Mouse (Mus musculus) hindbrain, postnatal 0 days (tissue): ENCODE measurements around the gene Slco2b1. TPM values are rescaled to one million over a fixed set of nuclear protein-coding genes. Genes with fewer than 3 reads are reported as not detected.
"Not testable (repeated sequence)": the region's sequence is repeated elsewhere in the genome, so short reads cannot be mapped to it uniquely, and the experiment has no call there.

Experiments used
- ATAC-seq: fragments of 200-750 bp; cut with Nextera tagmentation; 2 replicates; pipeline ENCODE4 v1.8.0; 2017; ENCODE audit warnings: mild to moderate bottlenecking, moderate TSS enrichment, moderate library complexity
- DNase-seq: peaks from one replicate; pipeline ENCODE4 v3.0.0-alpha.2; 2015; ENCODE audit warnings: low spot score
- H3K27ac ChIP-seq: fragments of 300-500 bp; sonication (generic); 2 replicates; pipeline ENCODE4 v1.5.1; 2014; ENCODE audit warnings: mild to moderate bottlenecking
- H3K27me3 ChIP-seq: fragments of 300-500 bp; sonication (generic); 2 replicates; pipeline ENCODE4 v1.6.1; 2014; ENCODE audit warnings: low read length, mixed read lengths; ENCODE audit not compliant: insufficient read depth
- H3K36me3 ChIP-seq: fragments of 300-500 bp; sonication (generic); 2 replicates; pipeline ENCODE4 v1.6.1; 2014; ENCODE audit warnings: low read length, mixed read lengths; ENCODE audit not compliant: insufficient read depth
- H3K4me1 ChIP-seq: fragments of 300-500 bp; sonication (generic); 2 replicates; pipeline ENCODE4 v1.6.1; 2014; ENCODE audit warnings: antibody characterized with exemption, low read length, mixed read lengths; ENCODE audit not compliant: insufficient read depth
- H3K4me2 ChIP-seq: fragments of 300-500 bp; sonication (generic); 2 replicates; pipeline ENCODE4 v1.6.1; 2014; ENCODE audit warnings: low read depth, mild to moderate bottlenecking, low read length, moderate library complexity, mixed read lengths
- H3K4me3 ChIP-seq: fragments of 300-500 bp; sonication (generic); 2 replicates; pipeline ENCODE4 v1.5.1; 2014; ENCODE audit warnings: low read length
- H3K9ac ChIP-seq: fragments of 300-500 bp; sonication (generic); replicated peaks from 2 replicates; pipeline ENCODE4 v1.6.1; 2014; ENCODE audit warnings: mild to moderate bottlenecking, low read length, moderate library complexity, mixed read lengths
- H3K9me3 ChIP-seq: fragments of 300-500 bp; sonication (generic); 2 replicates; pipeline ENCODE4 v1.6.1; 2016; ENCODE audit warnings: low read length, mixed read lengths
- CTCF ChIP-seq: IDR thresholded peaks from 2 replicates; pipeline ENCODE4 v1.5.1; 2016; ENCODE audit warnings: antibody characterized with exemption, control low read depth, low read depth
- WGBS: fragments of 180-500 bp; shearing (Covaris S2); extraction: QIAGEN DNeasy Blood & Tissue Kit; methylation state at CpG from one replicate; pipeline ENCODE4 v1.1.7; 2014; 5-methylcytosine and 5-hydroxymethylcytosine counted together
- polyA plus RNA-seq: library from polyadenylated mRNA; unstranded; fragments of >200 nt; fragmentation: Nextera tagmentation; extraction: Ambion mirVana; gene quantifications from 2 replicates; pipeline ENCODE4 v1.2.1, GENCODE M21; 2015
- total RNA-seq: library from RNA; depleted of rRNA; stranded (reverse); fragments of >200 nt; gene quantifications from 2 replicates; pipeline ENCODE4 v1.2.3, GENCODE M21; 2014

Slco2b1 gene
- total and polyA plus RNA-seq, 2 experiments from 2014 or later = 6.8 to 14.3 TPM

DNA sequence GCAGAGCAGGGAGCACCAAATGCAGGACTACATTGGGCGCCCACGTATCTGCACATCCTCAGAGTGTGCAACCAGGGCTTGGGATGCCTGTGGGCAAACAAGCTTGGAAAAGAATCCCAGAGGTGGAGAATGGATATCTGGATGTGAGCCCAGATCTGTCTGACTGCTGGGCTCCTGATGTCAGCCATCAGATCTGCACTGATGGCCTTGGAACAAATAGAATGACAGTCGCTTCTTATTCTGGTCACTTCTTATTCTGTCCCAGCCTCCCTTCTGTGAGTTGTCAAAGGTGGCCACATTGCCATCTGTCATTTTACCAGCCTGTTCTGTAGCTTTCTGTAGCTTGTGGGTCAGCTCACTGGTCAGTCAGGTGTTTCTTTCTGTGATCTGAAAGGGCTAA, 12.6 kb downstream of the Slco2b1 start:
- DNase-seq = no peak
- ATAC-seq = 0 out of 2 replicates have a peak, but pooled peaks have one; percentile 15
- Histone ChIP-seq H3K4me1 (peaks cover 2% of the 10 kb centered on the region; the same call in 1 of the 2 replicates), H3K27ac (0 out of 2 replicates have a peak overlapping the region, but pooled peaks have one; percentile 38), H3K4me3 (no peak overlapping the region), H3K27me3 (no peaks in the 10 kb centered on the region), H3K4me2 (no peak overlapping the region), H3K9ac (no peak overlapping the region), H3K9me3 (no peaks in the 10 kb centered on the region), H3K36me3 (no peaks in the 10 kb centered on the region)
- no peak for TF ChIP-seq CTCF
- WGBS = 68% methylated on average over 3 of the region's 3 CpGs

DNA sequence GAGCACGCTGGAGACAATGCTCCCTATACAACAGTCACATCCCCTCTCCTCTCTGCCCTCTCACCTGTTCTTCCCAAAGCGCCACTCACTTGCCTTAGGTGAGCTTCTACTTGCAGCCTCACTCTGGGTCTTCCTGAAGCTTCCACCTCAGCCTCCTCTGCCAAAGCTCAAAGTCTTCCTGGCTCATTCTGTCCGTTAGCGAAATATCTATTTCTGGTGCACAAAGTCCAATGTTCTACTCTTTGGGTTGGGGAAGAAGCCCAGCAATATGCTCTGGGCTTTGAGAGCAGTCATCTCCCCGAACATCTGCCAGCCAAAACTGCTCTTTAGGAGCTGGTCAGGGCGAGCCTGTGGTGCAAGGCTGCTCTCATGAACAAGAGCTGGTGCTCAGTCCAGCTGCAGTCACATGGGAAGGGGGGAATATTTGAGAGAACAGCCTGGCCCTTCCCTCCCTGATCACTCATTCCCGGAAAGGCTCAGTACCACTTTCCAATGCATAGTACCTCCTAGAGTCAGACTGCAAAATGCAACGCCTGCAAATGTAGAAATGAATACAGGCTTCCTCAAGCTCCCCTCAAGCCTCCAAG, 15.6 kb downstream of the Slco2b1 start:
- 88% methylated on average over 8 of the region's 8 CpGs for WGBS
- Histone ChIP-seq H3K4me3 (no peak overlapping the region), H3K27me3 (no peaks in the 10 kb centered on the region), H3K9ac (no peak overlapping the region), H3K9me3 (no peaks in the 10 kb centered on the region), H3K4me2 (no peak overlapping the region), H3K27ac (no peak overlapping the region), H3K36me3 (no peaks in the 10 kb centered on the region), H3K4me1 (peaks cover 7% of the 10 kb centered on the region; the same call in 1 of the 2 replicates)
- DNase-seq (no peak), ATAC-seq (no peak)
- no peak for TF ChIP-seq CTCF

DNA sequence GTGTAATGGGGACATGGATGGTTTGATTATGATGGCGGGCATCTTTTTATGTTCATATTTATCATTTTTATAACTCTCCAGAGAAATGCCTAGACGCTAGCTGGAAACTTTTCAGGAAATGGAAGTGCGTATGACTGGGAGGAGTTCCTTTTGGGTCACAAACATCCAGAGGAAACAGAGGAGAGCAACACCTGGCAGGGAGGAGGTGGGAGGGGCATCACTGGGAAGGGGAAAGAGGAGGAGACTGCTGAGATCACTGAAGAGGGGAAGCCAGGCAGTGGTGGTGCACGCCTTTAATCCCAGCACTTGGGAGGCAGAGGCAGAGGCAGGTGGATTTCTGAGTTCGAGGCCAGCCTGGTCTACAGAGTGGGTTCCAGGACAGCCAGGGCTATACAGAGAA, 16.7 kb downstream of the Slco2b1 start:
- not testable (repeated sequence) for H3K4me1 ChIP-seq, H3K9me3 ChIP-seq, H3K9ac ChIP-seq, H3K36me3 ChIP-seq, H3K4me2 ChIP-seq, ATAC-seq, H3K27ac ChIP-seq, H3K27me3 ChIP-seq, H3K4me3 ChIP-seq, DNase-seq
- WGBS = 82% methylated on average over 5 of the region's 5 CpGs

DNA sequence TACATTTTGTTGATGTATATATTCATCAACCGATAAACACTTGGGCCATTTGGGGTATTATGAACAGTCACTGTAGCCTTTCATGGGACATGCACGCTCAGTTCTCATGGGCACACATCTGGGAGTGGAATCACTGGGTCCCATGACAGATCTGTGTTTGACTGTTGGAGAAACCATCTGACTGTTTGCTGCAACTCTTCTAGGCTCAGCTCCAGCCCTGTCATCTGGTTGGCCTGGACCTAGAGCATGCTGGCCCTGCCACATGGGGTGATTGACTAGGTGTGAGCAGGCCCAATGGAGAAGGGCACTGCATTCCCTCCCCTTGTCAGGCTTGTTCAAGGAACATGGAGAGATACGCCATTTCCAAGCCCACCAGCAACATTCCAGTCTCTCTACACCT, 17.2 kb downstream of the Slco2b1 start:
- Histone ChIP-seq H3K9ac (no peak overlapping the region), H3K4me1 (peaks cover 7% of the 10 kb centered on the region; the same call in 1 of the 2 replicates), H3K27ac (no peak overlapping the region), H3K4me2 (no peak overlapping the region), H3K36me3 (no peaks in the 10 kb centered on the region), H3K27me3 (no peaks in the 10 kb centered on the region), H3K9me3 (no peaks in the 10 kb centered on the region), H3K4me3 (no peak overlapping the region)
- no peak for TF ChIP-seq CTCF
- 88% methylated on average over 3 of the region's 3 CpGs for WGBS
- ATAC-seq (no peak), DNase-seq (no peak)

DNA sequence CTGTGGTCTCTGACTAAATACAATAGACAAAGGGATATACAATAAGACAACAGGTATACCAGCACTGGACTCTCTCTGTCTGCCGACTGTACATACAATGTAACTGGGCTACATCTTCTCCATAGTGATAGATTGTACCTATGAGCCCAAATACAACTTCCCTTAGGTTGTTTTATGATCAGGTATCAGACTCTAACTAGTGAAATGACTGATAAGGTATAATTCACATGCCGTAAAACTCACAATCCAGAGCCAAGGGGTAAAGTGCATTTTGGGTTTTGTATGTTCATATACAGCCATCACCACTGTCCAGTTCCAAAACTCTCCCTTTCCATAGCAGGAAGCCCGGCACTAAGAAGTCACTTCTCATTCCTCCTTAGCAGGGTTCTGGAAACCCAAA, 17.8 kb downstream of the Slco2b1 start:
- no peaks in the 10 kb centered on the region for H3K9me3 ChIP-seq
- no peak for TF ChIP-seq CTCF
- no peak overlapping the region for H3K9ac ChIP-seq
- 0 out of 2 replicates have a peak, but pooled peaks cover 5% of the 10 kb centered on the region for H3K4me1 ChIP-seq
- H3K27ac ChIP-seq = no peak overlapping the region
- DNase-seq (no peak), ATAC-seq (no peak)
- no peak overlapping the region for H3K4me3 ChIP-seq
- 95% methylated on average over 3 of the region's 3 CpGs for WGBS
- H3K27me3 ChIP-seq = no peaks in the 10 kb centered on the region
- H3K36me3 ChIP-seq = no peaks in the 10 kb centered on the region
- H3K4me2 ChIP-seq = no peak overlapping the region

DNA sequence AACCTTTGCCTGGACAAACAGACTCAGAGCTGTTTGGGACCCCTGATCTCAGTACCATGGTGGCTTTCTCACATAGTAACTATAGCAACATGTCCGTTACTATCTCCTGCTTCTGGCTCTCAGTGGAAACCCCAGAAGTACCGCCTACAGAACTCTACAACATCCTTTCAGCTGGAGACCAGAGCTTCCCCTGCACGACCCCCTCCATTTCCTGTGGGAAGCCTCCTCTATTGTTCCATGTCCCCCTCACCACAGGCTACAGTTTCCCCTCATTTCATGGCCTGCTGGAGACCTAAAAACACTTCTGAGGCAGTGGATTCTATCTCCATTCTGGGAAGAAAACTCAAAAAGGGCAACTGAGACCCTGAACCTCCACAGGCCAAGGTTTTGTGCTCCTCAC, 18.7 kb downstream of the Slco2b1 start:
- no peak for TF ChIP-seq CTCF
- H3K4me2 ChIP-seq = no peak overlapping the region
- H3K9ac ChIP-seq = no peak overlapping the region
- H3K27me3 ChIP-seq = no peaks in the 10 kb centered on the region
- DNase-seq (no peak), ATAC-seq (peak; percentile 43; the same call in 1 of the 2 replicates)
- H3K4me3 ChIP-seq = no peak overlapping the region
- H3K9me3 ChIP-seq = no peaks in the 10 kb centered on the region
- no peak overlapping the region for H3K27ac ChIP-seq
- 27% methylated on average over 3 of the region's 3 CpGs for WGBS
- 0 out of 2 replicates have a peak, but pooled peaks cover 5% of the 10 kb centered on the region for H3K4me1 ChIP-seq
- H3K36me3 ChIP-seq = no peaks in the 10 kb centered on the region

DNA sequence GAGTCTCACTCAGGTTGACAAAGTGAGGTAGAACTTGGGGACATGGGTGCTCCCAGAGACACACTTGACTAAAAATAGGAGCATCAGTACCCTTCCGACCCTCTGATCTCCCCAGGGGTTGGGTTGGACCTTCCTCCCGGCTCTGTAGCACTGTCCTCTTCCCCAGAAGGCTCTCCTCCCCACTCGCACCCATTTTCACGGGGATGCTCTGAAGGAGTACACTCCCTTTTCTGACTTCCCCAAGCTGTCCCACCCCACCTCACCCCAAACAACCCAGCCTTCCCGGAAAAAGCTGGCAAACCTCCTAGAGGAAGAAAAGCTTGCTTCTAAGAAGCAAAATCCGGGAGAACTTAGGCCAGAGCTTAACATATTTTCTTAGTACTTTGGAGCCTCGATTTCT, 20.3 kb downstream of the Slco2b1 start:
- Histone ChIP-seq H3K4me1 (0 out of 2 replicates have a peak, but pooled peaks cover 5% of the 10 kb centered on the region), H3K4me2 (no peak overlapping the region), H3K27me3 (no peaks in the 10 kb centered on the region), H3K9ac (no peak overlapping the region), H3K9me3 (no peaks in the 10 kb centered on the region), H3K27ac (no peak overlapping the region), H3K36me3 (no peaks in the 10 kb centered on the region), H3K4me3 (no peak overlapping the region)
- no peak for TF ChIP-seq CTCF
- ATAC-seq = no peak
- DNase-seq = no peak
- 78% methylated on average over 7 of the region's 7 CpGs for WGBS
